Mouse (Mus musculus) mesoderm, embryonic 11.5 days (tissue): ENCODE measurements around the gene Ccdc71.

Experiments
- DNase-seq: peaks from one replicate; pipeline ENCODE4 v3.0.0-alpha.2; 2012; ENCODE audit warnings: low read depth, low spot score

Ccdc71 gene

DNA sequence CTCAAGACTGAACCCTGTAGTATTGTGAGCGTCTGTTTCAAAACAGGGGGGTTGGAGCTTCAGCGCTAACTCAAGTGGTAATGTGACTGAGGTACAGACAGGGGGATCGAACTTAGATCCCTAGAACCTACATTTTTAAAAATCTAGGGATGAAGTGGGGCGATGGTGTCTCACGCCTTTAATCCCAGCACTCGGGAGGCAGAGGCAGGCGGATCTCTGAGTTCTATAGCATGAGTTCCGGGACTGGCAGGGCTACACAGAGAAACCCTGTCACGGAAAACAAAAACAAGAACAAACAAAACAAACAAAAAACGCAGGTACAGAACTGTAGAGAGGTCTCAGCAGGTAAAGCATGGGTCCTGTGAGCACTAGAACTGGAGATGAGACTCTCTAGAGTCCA, 3.4 kb upstream of the Ccdc71 start:
- no peak for DNase-seq

DNA sequence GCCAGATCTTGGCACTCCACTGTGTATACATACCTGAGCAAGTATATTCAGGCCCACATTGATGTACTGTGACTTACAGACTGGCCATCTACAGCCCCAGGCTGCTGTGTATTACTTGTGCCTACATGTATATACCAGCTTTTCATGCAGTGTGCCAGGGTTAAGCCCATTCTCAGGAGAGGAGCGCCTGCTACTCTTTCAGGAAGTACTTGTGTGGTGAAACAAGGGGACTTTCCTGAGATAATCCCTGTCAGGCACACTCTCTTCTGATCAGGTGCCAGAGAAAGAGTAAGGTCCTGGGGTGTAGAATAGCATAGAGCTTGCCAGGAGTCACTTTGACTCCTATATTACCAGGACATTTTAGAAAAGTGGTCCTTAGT, 398 bp upstream of the Ccdc71 start:
- no peak for DNase-seq

DNA sequence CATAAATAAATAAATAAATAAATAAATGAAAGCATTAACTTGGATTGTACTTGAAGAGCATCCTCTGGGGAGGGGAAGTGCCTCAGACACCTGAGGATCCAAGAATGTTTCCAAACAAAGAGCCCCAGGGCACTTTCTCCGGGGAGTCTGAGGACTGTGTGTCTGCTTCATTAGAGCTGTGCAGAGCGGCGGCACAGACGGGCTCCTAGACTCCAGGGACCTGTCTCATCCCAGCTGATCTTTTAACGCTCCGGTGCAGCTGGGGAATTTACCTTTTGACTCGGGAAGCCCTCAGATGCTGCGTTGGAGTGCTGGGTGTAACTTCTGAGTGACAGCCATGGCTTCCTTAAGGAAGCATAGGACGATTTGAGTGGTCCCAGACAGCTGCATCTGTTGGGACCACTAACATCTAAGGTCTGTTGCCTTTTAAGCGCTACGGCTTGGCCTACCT, 879 bp downstream of the Ccdc71 start, which contains the start of gene Klhdc8b:
Gene Klhdc8b (minus strand): TSS at position 401 of the 451 bp plus-strand sequence.
- no peak for DNase-seq

DNA sequence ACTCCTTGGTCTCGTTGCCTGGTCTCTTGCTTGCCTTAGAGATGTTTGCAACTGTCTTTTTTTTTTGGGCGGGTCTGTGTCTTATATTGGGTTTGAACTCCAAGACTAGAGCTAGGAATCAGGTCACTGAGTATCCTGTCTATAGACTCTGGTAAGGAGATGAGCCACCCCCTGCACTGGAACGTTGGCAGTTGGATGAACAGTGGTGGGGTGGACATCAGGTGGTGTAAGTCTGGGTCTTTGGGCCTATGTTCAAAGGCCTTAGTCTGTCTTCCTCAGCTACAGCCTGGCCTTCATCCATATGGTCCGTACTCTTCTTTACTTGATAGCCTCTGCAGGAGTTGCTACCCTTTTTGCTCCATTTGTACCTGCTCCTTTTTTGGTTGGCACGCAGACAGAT, 1.3 kb downstream of the Ccdc71 start:
- no peak for DNase-seq

DNA sequence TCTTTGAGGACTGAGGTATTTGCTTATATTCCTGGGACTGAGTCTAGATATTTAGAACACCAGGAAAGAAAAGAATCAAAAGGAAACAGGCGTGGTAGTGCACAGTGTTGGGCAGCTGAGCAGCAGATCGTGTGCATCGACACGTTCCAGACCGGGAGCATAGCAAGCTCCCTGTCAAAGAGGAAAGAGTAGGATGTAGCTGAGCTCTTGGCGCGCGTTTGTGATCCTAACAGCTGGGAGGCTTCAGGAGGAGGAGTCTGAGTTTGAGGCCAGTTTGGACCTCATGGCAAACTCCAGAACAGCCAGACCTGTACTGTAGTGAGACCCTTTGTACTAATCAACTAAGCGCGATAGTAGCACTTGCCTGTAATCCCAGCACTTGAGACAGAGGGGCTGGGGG, 1.9 kb downstream of the Ccdc71 start:
- DNase-seq, result no peak

DNA sequence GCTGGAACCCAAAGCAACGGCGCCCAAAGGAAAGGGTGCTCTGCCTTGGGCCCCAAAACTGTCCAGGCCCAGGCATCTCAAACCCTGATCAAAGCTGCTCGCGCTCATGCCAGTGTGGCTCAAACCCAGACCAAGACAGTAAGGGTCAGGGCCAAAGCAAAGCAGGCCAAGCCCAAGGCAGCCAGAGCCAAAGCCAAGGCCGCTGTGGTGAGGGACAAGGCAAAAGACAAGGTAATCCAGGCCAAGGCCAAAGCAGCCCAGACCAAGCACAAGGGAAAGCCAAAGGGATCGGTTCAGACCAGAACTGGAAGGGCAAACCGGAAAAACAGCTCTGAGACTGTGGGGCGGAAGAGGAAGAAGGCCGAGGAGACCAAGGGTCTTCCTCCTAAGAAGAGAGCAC, 3.4 kb downstream of the Ccdc71 start:
- DNase-seq, result no peak

DNA sequence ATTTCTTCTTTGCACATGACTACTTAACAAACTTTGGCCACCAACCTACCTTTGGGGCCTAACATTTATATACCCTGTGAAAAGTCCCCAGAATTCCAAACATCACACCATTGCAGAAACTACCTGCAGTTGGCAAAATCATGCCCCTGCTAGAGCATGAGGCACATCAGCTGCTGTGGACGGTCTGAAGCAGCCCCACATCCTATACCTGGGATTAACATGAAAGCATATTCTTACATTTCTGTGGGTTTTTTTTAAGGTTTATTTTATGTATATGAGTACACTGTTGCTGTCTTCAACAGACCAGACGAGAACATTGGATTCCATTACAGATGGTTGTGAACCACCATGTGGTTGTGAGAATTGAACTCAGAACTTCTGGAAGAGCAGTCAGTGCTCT, 5.9 kb downstream of the Ccdc71 start:
- DNase-seq, result no peak

DNA sequence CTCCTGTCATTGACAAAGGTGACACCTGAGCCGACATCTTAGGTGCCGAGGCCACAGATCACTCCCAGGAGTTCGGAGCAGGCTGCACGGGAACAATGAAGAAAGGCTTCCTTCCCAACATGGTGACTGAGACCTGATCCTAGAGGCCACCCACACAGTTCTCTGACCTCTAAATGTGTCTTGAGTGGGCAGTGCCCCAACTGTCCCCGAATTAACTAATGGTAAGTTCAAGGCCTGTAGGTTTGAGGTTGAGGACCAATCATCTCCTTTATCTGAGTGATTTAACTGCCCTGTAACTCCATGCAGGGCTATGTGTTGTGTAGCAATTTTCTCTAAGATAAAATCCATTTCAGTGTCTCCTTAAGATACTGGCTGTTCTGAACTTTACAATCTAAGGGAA, 9.1 kb downstream of the Ccdc71 start:
- DNase-seq, result no peak

DNA sequence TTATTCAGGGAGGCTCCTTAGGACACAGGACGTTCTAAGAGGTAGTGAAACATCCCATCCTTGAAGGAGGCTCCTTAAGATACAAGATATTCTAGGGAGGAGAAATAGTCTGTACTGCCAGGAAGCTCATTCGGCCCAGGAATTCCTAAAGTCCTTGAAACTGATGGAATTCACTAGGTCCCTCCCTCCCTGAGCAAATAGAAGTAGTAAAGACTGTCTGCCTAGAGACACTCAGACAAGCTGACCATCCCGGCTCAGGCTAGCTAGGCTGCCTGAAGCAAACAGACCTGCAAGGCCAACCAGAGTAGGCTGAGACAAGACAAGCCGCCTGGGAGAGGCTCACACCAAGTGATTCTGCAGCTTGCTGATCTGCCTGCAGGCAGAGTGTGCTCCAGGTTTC, 9.5 kb downstream of the Ccdc71 start:
- no peak for DNase-seq

DNA sequence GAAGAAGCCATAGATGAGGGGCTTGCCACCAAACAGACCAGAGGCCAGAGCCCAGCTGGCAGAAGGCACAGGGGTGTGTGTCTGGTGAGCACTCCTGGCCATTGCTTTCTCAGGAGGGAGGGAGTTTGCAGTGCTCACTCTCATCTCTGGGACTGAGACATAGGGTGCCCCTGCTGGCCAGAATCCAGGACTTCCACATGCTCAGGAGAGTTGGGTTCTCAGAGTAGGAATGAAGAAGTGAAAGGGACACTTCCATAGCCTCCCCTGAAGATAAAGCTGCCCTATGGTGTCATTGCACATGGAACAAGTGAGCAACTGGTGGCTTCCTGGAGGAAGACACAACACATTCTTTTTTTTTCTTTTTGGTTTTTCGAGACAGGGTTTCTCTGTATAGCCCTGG, 14.2 kb downstream of the Ccdc71 start:
- no peak for DNase-seq

DNA sequence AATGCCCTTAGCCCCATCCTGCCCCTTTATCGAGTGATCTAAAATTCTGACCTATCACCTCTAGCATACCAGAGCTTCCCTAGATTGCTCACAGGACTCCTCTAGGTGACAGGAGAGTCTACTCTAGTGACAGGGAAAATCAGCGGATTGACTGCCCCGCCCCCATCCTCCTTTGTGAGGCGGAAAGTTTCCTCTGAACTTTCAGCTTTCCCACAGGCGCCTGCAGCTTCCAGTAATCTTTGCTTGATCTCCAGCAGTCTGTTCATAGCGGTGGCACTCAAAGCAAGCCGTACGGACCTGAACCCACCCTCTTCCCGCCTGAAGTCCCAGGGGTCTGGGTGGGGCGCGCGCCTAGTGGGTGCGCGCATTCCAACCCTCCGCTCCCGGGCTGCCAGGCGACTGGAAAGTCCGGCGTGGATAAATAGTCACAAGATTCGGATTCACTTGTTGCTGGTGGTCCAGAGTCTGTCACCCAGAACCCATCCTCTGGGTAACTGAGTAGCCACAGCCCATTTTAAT, 18.4 kb downstream of the Ccdc71 start:
- peak; percentile 91 for DNase-seq

DNA sequence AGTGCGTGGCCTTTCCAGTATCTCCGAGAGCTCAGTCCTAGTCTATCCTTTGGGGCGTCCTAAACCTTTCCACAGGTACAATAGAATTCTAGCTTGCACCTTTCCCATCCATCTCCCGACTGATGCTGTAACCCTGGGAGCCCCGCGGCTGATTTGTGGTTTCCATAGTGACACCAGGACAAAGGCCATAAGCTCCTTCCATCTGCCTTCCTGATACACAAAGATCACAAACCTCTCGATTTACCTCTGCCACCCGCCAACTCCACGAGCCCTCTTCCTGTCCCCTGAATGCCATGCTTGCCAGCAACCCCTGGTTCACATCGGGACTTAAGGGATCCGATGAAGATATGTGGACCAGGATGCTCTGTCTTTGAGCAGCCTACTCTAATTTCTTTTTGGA, 18.9 kb downstream of the Ccdc71 start:
- peak; percentile 28 for DNase-seq

DNA sequence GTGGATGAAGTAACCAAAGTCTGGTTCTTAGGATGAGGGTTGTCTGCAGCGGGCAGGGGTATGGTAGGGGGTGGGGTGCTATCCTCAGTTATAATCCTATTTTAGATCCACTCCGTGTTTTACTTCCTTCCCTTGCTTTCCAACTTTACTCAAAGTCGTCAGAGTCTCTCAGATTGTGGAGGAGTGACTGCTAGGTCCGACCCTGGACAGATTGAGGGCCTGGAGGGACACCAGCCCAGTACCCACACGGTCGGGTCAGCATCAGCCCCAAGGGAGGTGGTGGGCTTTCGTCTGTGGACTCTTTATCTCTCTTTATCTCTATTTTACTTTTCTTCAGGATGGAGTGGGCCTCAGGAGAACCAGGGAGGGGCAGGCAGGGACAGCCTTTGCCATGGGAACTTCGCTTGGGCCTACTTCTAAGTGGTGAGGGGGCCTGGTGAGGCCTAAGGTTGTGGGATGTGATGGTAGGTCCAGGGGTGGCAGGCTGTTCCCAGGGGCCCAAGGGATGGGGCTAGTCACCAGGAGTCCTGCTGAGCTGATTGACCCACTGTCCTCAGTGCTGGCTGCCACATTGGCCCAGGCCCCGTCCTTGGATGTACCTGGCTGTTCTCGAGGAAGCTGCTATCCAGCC, 19.5 kb downstream of the Ccdc71 start, which contains the start of gene Lamb2:
Gene Lamb2 (plus strand): TSS at position 16 of the 631 bp plus-strand sequence.
- peak; percentile 90 for DNase-seq

DNA sequence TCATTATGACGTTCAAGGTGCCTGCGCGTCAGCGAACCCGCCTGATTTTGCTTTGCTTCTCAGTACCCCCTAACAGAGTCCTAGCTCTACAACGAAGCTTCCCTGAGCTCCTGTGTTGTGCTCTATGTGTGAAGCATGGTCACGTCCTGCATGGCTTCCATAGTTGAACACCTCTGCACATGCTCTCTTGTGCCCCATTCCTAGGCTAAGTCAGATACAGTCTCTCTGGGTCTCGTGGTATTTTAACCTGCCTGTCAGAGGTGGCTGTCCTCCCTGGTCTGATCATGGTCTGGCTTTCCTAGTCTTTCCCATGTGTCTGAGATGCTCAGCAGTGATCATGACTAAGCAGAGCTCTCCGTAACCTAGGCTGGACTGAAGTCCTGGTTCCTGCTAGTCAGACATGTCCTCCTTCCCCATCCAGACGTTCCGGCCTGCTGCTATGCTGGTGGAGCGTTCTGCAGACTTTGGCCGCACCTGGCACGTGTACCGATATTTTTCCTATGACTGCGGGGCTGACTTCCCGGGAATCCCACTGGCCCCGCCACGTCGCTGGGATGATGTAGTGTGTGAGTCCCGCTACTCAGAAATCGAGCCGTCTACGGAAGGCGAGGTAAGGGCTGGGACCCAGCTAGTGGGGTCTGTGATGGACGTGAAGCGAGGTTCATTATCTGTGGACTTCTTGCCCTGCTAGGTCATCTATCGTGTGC, 20.6 kb downstream of the Ccdc71 start:
- DNase-seq, result no peak

DNA sequence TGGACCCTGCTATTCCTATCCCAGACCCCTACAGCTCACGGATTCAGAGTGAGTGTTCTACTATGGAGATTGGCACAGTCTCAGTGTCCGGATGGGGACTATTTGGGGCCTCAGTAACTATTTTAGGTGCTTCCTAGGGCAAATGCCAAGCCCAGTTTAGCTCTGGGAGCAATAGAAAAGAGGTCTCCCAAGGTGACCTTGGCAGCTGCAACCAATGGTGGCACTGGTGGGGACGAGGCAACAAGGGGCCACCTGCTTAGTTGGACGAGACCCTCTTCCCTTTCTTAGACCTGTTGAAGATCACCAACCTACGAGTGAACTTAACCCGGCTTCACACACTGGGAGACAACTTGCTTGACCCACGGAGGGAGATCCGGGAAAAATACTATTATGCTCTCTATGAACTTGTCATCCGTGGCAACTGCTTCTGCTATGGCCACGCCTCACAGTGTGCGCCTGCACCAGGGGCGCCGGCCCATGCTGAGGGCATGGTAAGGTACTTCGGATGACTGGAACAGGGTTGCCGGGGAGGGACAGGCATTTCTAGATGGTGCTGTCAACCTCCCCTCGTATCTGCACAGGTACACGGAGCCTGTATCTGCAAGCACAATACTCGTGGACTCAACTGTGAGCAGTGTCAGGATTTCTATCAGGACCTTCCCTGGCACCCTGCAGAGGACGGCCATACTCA, 21.3 kb downstream of the Ccdc71 start:
- no peak for DNase-seq

DNA sequence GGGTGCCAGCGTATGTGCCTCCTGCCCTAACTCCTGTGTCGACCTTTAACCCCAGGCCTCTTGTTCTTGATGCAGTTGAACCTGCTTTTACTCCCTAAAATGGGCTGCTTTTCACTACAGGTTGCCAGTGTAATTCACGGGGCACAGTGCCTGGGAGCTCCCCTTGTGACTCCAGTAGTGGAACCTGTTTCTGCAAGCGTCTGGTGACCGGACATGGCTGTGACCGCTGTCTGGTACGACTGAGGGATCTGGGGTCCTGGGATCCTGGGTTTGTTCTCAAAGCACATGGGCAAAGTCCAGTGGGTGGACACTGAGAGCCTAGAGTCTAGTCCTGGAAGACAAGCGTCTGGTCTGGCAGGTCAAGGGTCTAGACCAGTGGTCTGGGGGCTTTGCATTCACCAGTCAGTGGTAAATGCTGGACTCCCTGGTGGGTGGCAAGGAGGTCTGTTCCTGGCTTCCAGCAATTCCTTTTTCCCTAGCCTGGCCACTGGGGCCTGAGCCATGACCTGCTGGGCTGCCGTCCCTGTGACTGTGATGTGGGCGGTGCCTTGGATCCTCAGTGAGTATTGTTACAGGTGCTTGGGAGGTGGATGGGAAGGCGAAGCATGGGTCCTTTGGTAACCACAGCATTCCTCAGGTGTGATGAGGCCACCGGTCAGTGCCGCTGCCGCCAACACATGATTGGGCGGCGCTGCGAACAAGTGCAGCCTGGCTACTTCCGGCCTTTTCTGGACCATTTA, 22.9 kb downstream of the Ccdc71 start:
- no peak for DNase-seq

DNA sequence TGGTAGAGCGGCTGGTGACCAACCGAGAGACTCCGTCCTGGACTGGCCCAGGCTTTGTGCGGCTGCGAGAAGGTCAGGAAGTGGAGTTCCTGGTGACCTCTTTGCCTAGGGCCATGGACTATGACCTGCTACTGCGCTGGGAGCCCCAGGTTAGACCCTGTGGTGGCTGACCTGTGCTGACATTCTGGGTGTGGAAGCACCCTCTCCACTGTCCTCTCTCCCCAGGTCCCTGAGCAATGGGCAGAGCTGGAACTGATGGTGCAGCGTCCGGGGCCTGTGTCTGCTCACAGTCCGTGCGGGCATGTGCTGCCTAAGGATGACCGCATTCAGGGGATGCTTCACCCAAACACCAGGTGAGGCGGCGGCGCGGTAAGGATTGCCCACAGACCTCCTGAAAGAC, 23.7 kb downstream of the Ccdc71 start:
- DNase-seq, result no peak

DNA sequence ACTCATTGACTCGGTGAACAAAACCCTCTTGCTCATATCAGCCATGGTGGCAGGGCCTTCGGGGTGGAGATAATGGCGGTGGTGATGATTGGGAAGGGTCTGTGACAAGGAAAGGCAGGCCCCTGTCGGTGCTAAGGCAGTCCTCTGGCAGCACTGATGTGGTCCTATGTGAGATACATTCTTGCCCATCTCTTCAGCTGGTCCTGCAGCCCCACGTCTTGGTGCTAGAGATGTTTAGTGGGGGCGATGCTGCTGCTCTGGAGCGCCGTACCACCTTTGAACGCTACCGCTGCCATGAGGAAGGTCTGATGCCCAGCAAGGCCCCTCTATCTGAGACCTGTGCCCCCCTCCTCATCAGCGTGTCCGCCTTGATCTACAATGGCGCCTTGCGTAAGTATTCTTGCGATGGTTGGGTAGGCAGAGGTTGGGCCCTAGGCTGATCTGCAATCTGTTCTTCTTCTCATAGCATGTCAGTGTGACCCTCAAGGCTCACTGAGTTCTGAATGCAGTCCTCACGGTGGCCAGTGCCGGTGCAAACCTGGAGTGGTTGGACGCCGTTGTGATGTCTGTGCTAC, 25.1 kb downstream of the Ccdc71 start:
- no peak for DNase-seq

DNA sequence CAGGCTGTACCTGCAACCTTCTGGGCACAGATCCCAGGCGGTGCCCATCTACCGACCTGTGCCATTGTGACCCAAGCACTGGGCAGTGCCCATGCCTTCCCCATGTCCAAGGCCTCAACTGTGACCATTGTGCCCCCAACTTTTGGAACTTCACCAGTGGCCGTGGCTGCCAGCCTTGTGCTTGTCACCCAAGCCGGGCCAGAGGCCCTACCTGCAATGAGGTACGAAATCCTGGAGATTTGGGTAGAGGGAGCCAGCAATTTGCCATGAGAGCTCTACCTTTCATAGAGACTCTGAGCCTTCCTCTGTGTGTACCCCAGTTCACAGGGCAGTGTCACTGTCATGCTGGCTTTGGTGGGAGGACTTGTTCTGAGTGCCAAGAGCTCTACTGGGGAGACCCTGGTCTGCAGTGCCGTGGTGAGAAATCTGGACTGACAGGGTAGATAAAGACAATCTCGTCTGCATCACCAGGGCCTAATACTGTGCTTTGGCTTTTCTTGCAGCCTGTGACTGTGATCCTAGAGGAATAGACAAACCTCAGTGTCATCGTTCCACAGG, 26.7 kb downstream of the Ccdc71 start:
- no peak for DNase-seq

DNA sequence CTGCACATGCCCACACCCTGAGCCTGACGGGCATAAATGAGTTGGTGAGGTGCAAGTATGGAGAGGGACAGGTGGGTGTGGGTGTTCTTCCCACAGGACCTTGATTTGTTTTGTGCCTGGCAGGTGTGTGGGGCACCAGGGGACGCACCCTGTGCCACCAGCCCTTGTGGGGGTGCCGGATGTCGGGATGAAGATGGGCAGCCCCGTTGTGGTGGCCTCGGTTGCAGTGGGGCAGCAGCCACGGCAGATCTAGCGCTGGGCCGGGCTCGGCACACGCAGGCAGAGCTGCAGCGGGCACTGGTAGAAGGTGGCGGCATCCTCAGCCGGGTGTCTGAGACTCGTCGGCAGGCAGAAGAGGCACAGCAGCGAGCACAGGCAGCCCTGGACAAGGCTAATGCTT, 28.1 kb downstream of the Ccdc71 start:
- DNase-seq, result no peak

DNA sequence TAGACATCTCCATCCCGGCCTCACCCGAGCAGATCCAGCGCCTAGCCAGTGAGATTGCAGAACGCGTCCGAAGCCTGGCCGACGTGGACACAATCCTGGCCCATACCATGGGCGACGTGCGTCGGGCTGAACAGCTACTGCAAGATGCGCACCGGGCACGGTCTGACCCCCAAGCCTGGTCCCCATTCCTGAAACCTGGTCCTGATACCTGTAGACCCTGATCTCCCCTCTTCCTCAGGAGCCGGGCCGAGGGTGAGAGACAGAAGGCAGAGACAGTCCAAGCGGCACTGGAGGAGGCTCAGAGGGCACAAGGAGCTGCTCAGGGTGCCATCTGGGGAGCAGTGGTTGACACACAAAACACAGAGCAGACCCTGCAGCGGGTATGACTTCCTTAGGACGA, 28.9 kb downstream of the Ccdc71 start:
- DNase-seq, result no peak
